Comparison of ENCODE assay signal across 10 mouse cellular contexts in the genomic region with DNA sequence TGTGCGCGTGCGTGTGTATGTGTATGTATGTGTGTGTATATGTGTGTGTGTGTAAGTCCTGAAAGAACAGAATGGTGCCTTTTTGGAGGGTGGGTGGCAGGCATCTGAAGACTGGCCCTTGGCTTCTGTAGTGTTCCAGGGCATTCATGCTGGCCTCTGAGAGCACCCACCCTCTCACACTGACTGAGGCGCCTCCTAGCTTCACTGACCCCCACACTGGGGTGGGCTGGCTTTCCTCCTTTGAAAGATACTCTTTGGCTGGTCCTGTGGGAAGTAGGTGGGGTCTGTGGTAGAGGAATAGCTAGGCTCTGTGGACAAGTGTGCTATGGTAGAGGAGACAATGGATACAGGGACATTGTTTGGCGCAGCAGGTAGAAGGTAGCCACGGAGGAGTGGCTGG.
DNase-seq lines count a peak whose midpoint lies in the region; ATAC-seq and TF ChIP-seq lines count a peak whose summit lies in the region.
"Had no signal": no experiment of that assay in that cellular context is flagged by ENCODE, and none has a peak within 500 bp of the region (broad histone marks: within the 10 kb centered on the region; RNA-seq: fewer than 3 reads in every experiment).

No protein-coding gene starts in this region.

- H3K36me3 ChIP-seq in heart, adult 2 months (ENCODE audit: control insufficient read depth, insufficient read depth, low read length) = no peaks in the 10 kb centered on the region
- H3K36me3 ChIP-seq in lung, embryonic 15.5 days = no peaks in the 10 kb centered on the region
- H3K36me3 ChIP-seq in limb, embryonic 13.5 days = no peaks in the 10 kb centered on the region
- H3K36me3 ChIP-seq in stomach, postnatal 0 days (ENCODE audit: control insufficient read depth, insufficient read depth, low read length) = no peaks in the 10 kb centered on the region

- intact Hi-C loops in heart, adult 2 months (cut with DNase I) = no loop called here

- no peak overlapping the region for H3K4me3 ChIP-seq in heart, adult 2 months
- no peak overlapping the region for H3K4me3 ChIP-seq in lung, embryonic 15.5 days
- H3K4me3 ChIP-seq in limb, embryonic 13.5 days = no peak overlapping the region
- no peak overlapping the region for H3K4me3 ChIP-seq in stomach, postnatal 0 days (ENCODE audit: low read depth, low read length)

- H3K9me3 ChIP-seq in lung, embryonic 15.5 days = no peaks in the 10 kb centered on the region
- H3K9me3 ChIP-seq in limb, embryonic 13.5 days = no peaks in the 10 kb centered on the region
- no peaks in the 10 kb centered on the region for H3K9me3 ChIP-seq in stomach, postnatal 0 days (ENCODE audit: control insufficient read depth, low read length)

- peak overlapping the region; percentile 77 for H3K27ac ChIP-seq in heart, adult 2 months
- peak overlapping the region; percentile 91 for H3K27ac ChIP-seq in lung, embryonic 15.5 days
- peak overlapping the region; percentile 86; the same call in 1 of the 2 replicates for H3K27ac ChIP-seq in limb, embryonic 13.5 days
- peak overlapping the region; percentile 79; the same call in 1 of the 2 replicates for H3K27ac ChIP-seq in stomach, postnatal 0 days (replicated peaks)
- H3K27ac ChIP-seq: liver, embryonic 14.5 days had no signal

- H3K4me2 ChIP-seq in lung, embryonic 15.5 days = no peak overlapping the region
- no peak overlapping the region for H3K4me2 ChIP-seq in limb, embryonic 13.5 days (replicated peaks)
- H3K4me2 ChIP-seq in stomach, postnatal 0 days (replicated peaks; ENCODE audit: low read depth) = no peak overlapping the region

- ATAC-seq in lung, embryonic 15.5 days (ENCODE audit: borderline replicate concordance, extremely low read depth, low FRiP score, low TSS enrichment) = no peak
- no peak for ATAC-seq in limb, embryonic 13.5 days (ENCODE audit: low FRiP score, low read depth)
- no peak for ATAC-seq in stomach, postnatal 0 days (ENCODE audit: low FRiP score, low TSS enrichment)

- DNase-seq in heart, adult 2 months = no peak
- no peak for DNase-seq in heart, adult 8-10 months (ENCODE audit: low spot score)
- no peak for DNase-seq in lung, postnatal 14 days
- no peak for DNase-seq in stomach, postnatal 0 days (ENCODE audit: low spot score)
- DNase-seq in adrenal gland, adult 2 months = no peak
- DNase-seq in spleen, postnatal 4 days (ENCODE audit: low spot score in 2 of 2) = no peak
- DNase-seq: kidney, postnatal 10 days had no signal

- no peak for TF ChIP-seq POLR2A in heart, adult 2 months (IDR thresholded peaks at IDR 0.05; ENCODE audit: insufficient read depth, low read depth, low read length)

- no peak for TF ChIP-seq EP300 in heart, adult 2 months (IDR thresholded peaks at IDR 0.05; ENCODE audit: insufficient read depth, low read depth, low read length)
- no peak for TF ChIP-seq EP300 in stomach, postnatal 0 days (optimal IDR thresholded peaks at IDR 0.05)

- peaks cover 33% of the 10 kb centered on the region for H3K4me1 ChIP-seq in heart, adult 2 months (ENCODE audit: control insufficient read depth, insufficient read depth, low read length)
- H3K4me1 ChIP-seq in lung, embryonic 15.5 days = peaks cover 64% of the 10 kb centered on the region
- peaks cover 42% of the 10 kb centered on the region for H3K4me1 ChIP-seq in limb, embryonic 13.5 days
- H3K4me1 ChIP-seq in stomach, postnatal 0 days (replicated peaks; ENCODE audit: control insufficient read depth, insufficient read depth) = peaks cover 12% of the 10 kb centered on the region

- no peaks in the 10 kb centered on the region for H3K27me3 ChIP-seq in heart, adult 2 months (ENCODE audit: control insufficient read depth, insufficient read depth, low read length)
- no peaks in the 10 kb centered on the region for H3K27me3 ChIP-seq in lung, embryonic 15.5 days
- H3K27me3 ChIP-seq in limb, embryonic 13.5 days = no peaks in the 10 kb centered on the region
- no peaks in the 10 kb centered on the region for H3K27me3 ChIP-seq in stomach, postnatal 0 days (ENCODE audit: control insufficient read depth, insufficient read depth, low read length)

- no peaks in the 10 kb centered on the region for H3K79me2 ChIP-seq in heart, adult 2 months (replicated peaks; ENCODE audit: control insufficient read depth, insufficient read depth, low read length)

- no peak overlapping the region for H3K9ac ChIP-seq in heart, adult 2 months (ENCODE audit: low read depth, low read length)
- no peak overlapping the region for H3K9ac ChIP-seq in lung, embryonic 15.5 days
- no peak overlapping the region for H3K9ac ChIP-seq in limb, embryonic 13.5 days
- no peak overlapping the region for H3K9ac ChIP-seq in stomach, postnatal 0 days (ENCODE audit: low read length)
- H3K9ac ChIP-seq: liver, embryonic 14.5 days had no signal

- 82% methylated on average over 6 of the region's 6 CpGs for WGBS in heart, adult 2 months
- 68% methylated on average over 6 of the region's 6 CpGs for WGBS in lung, embryonic 15.5 days
- whole genome bisulfite sequencing in limb, embryonic 13.5 days = 76% methylated on average over 6 of the region's 6 CpGs
- WGBS in stomach, postnatal 0 days = 87% methylated on average over 5 of the region's 6 CpGs

- TF ChIP-seq CTCF in heart, adult 2 months (IDR thresholded peaks at IDR 0.05) = no peak
- no peak for TF ChIP-seq CTCF in stomach, postnatal 0 days (IDR thresholded peaks at IDR 0.05; ENCODE audit: low read depth)
